Mouse (Mus musculus) embryonic fibroblast, embryonic 13.5 days (primary cell): ENCODE measurements around the gene Mtmr14.

Experiments
- CTCF ChIP-seq: IDR thresholded peaks from 2 replicates; pipeline ENCODE4 v1.5.1; 2011; ENCODE audit warnings: mild to moderate bottlenecking, control low read depth, low read length, moderate library complexity, borderline replicate concordance; ENCODE audit not compliant: insufficient read depth
- POLR2A ChIP-seq: IDR thresholded peaks from 2 replicates; pipeline ENCODE4 v1.6.1; 2011; ENCODE audit warnings: low read depth, mild to moderate bottlenecking, control low read depth, low read length, moderate library complexity

DNA sequence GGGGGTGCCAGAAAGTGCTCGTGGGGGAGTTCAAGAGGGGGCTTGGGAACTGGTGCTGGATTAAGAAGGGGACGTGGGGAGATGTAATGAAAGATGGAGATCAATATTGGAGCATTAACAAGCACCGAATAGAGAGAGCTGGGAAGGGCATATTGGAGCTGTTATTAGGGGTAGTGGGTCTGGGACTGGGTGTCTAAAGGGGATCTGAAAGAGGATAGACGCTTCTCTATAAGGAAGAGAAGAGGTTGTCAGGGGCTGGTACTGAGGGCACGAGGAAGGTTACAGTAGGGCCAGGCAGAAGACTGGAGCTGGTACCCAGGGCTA lies 43.2 kb upstream of the Mtmr14 start:
- TF ChIP-seq CTCF (no peak), POLR2A (no peak)
